Mouse (Mus musculus) cerebellum, adult 9-10 months (tissue): Measurements from ENCODE around the gene Ntrk2.

Source experiments
- DNase-seq: peaks from one replicate; pipeline ENCODE4 v3.0.0; 2022

Gene Ntrk2

DNA sequence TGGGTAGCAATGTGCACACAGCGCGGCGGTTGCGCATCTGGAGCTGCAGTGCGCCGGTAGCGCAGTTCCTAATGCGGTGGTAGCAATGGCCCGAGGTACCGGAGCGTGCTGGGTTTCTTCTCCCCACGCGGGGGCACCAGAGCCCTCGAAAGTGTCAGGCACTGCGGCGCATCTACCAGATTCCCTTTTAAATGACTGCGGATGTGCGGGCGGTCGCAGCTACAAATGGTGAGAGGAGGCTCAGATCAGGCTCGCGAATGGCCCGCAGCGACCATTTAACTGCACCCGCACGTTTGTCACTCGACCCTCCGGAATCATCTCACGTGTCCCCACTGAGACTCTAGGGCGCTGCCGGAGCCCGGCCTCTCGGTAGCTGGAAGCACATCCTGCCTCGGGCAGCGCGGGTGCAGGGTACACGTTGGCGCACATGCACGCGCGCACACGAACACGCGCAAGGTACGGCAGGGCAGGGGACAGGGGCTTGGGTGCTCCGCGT lies at the start of gene Ntrk2:
Gene Ntrk2, plus strand, starts transcription at position 173 of the 496 bp plus-strand sequence.
- peak; percentile 94 for DNase-seq

DNA sequence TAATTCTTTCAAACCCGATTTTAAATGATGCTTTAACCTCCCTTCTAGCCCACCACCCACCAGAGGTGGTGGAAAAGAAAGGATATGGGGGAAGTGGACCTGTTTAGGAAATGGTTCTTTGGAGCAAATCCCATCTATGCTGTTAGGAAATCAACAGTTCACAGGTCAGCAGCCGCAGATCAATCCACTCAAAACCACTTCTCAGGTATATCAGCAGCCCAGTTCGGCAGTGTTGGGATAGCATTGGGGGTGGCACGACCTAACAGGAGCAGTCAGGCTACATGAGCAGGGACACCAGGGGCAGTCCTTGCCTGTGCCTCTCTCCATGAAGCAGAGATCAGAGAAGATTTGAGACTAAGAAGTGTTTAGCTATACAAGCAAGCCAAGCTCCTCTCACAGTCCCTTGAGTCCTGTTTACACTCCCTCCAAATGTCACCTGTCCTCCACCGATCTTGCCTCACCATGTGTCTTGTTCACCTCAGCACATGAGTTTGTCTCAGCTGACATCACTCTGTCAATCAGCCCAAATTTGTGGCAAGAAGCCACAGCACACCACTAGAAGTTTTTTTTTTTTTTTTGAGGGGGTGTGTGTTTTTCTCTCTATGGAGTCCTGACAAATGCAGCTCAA lies 45.3 kb upstream of the Ntrk2 start:
- DNase-seq = no peak

DNA sequence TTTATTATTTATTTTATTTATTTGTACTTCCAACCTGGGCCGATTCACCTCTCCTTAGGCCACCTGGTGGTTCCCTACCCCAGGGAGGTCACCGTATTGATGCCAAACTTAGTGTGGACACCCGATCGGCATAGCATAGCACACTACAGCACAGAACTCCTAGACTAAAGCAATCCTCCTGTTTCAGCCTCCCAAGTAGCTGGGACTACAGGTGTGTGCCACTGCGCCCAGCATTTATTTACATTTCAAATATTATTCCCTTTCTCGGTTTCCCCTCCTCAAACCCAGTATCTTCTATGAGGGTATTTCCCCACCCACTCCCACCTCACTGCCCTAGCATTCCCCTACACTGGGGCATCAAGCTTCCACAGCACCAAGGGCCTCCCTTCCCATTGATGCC lies 38.1 kb upstream of the Ntrk2 start:
- no peak for DNase-seq

DNA sequence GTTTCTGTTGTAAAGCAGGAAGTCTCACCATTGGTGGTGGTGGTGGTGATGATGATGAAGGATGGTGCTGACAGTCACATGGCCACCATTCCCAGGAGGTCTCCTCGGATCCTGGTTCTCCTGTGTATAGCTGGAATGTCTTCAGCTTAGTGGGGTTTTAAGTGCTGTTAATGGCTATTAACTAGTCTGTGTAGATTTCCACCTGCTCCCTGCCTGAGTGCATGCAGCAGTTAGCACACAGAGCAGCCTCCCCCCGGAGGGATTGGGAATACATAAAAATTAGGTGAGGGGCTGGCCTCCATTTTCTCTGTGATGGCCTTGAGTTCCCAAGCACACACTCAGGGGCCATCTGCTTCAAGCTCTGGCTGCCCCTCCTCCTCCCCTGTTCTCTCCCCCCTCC lies 36.9 kb upstream of the Ntrk2 start:
- no peak for DNase-seq

DNA sequence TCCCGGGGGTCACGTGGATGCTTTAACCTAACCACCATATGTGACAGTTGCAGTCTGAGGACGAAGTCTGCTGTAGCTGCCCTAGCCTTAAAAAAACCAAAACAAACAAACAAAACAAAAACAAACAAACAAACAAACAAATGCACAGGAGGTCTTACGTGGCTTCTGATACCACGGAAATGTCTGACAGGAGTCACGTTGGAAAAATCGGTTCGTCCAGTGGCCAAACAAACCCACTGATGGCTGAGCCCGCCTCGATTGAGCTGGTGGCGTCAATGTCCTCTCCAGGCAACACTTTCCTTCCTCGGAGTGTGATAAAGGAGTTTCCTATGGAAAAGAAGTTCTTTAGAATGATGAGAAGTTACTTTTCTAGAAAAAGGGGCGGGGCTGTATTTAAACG lies 27.1 kb upstream of the Ntrk2 start:
- DNase-seq = no peak

DNA sequence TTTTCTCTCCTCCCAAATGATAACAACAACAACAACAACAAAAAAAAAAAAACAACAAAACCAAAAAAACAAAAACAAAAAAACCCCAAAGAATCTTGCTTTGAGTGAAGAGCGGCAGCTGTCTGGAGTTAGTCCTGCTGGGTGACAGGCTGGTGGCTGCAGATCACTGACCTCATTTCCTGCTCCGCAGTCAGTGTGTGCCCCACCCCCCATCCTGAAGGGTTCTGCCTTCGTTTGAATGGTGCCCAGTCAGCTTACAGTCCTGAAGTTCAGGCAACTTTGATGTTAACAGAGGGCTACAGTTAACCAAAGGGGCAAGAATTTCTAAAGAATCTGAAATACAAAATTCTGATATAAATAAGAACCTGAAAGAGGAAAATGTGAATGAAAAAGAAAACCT lies 19.9 kb upstream of the Ntrk2 start:
- peak; percentile 79 for DNase-seq

DNA sequence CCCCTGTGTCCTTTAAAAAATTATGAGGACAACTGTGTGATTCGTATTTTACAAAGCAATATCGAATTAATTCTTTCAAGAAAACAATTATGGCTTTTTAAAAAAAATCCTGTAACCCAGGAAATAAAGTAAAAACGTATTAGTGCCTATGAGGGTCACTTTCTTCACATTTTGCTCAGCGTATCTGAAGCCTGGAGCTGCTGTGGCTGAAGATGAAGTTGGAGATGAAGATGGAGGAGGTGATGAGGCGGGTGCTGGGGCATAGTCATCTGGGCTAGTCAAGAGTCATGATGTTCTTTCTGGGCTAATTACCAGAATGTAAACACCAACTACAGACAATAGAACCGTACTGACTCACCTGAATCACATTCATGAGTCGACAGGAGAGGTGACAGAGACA lies 15.6 kb upstream of the Ntrk2 start:
- no peak for DNase-seq

DNA sequence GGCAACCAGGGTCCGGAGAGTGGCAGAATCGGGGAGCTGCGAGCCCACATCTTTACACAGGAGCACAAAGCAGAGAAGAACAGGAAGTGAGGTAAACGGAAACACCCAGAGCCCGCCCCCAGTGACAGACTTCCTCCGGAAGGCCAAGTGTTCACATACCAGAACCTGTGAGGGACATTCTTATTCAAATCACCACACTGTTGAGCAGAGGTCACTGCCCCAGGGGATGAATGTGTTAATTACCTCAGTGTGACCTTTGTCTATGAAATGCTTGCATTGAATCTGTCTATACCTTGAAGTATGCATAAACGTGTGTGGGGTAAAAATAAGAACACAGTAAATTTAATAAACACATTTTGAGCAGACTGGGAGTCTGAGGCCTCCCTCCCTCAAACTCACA lies 9.0 kb upstream of the Ntrk2 start:
- DNase-seq = no peak

DNA sequence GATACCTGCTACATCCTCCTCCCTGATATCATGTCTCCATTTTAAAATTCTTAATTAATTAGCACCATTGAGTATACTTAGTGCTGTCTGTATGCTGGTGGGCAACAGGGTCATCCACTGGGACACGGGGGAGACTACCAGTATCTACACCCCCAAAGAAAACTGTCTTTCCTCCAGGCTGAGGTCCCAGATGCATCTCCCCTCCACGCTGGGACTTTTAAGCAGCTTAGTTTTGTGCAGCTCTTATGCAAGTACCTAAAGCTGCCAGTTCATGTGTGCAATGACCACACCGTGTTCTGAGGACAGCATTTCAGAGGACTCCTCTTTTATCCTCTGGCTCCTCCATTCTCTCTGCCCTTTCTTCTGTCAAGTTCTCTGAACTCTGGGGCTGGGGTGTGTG lies 5.1 kb upstream of the Ntrk2 start:
- DNase-seq = no peak

DNA sequence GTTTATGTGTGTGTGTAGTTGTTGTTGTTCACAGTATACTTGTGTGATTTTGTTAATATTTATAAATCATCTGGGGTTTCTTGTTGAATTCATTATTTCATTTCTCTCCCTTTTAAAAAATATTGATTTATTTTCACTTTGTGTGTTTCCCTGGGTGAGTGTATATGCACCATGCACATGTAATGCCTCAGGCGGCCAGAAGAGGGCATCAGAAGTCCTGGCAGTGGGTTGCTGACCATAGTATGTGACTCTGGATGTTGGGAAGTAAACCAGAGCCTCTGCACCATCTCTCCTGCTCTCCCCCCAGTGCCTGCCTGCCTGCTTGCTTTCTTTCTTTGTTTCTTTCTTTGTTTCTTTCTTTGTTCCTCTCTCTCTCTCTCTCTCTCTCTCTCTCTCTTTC lies 2.5 kb upstream of the Ntrk2 start:
- no peak for DNase-seq

DNA sequence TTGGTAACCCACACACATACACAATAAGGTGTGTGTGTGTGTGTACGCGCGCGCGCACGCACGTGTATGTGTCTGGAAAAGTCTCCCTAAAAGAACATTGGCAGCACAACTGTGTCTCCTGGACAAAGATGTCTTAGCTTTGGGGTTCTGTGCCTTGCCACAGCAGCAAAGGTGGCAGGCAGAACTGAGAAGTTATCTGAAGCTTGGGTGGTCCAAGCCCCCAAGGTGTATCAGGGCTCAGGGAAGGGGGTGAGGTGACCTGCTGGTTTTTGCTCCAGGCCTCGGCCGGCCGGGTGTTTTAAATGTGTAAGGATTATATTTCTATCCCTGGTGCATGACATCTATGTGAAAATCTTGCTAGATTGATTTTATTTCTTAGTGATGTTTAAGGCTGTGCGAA lies 536 bp upstream of the Ntrk2 start:
- no peak for DNase-seq

DNA sequence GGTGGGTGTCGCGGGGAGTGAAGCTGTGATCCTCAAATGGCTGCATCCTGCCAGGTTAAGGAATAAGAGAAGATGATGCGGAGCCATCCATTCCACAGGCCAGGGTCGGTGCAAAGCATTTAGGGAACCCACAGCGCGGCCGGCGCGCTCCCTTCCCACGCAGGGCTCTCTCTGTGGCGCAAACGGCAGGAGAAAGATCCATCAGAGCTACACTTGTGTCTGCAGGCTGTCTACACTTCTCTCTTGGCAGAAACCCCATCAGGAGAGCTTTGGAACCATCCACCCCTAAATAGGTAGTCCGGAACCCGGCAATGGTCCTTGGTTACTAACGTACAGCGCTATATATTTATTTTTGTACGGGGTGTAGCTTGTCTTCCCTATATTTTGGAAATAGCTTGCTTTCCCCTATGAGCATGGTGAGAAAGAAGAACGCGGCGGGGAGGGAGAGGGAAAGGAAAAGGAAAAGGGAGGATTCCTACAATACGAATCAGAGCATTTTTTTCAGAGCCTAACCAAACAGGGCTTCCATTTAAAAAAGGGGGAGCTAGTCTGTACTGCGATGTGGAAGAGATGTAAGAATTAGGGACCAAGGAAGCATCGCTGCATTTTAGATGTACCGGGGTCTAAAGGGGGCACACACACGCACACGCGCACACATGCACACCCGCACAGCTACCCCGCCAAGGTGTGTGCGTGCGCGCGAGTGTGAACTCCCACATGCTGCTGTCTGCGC lies 693 bp downstream of the Ntrk2 start:
- DNase-seq = peak; percentile 81

DNA sequence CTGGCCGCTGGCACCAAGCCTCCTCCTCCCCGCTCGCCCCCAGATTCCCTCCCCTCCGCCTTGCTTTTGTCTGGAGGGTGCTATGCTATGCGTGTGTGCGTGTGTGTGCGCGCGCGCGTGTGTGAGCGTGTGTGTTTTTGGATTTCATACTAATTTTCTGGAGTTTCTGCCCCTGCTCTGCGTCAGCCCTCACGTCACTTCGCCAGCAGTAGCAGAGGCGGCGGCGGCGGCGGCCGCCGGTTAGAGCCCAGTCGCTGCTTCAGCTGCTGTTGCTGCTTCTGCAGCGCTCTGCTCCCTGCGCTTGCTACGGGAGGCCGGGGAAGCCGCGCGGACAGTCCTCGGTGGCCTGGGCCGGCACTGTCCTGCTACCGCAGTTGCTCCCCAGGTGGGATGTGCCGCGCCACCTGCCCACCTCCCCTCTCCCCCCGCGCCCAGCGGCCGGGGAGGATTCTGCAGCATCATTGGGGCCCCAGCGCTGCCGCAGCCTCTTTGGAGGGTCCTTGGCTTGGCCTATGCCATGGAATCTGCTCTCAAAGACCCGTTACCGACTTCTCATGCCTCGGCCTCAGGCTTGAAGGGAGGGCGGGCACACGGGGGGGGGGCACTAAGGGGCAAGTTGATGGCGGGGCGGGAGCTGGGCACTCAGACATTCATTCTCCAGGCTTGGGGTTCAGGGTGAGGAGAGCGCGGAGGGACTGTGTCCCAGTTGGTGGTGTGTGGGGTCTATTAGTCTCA lies 1.4 kb downstream of the Ntrk2 start:
- peak; percentile 87 for DNase-seq

DNA sequence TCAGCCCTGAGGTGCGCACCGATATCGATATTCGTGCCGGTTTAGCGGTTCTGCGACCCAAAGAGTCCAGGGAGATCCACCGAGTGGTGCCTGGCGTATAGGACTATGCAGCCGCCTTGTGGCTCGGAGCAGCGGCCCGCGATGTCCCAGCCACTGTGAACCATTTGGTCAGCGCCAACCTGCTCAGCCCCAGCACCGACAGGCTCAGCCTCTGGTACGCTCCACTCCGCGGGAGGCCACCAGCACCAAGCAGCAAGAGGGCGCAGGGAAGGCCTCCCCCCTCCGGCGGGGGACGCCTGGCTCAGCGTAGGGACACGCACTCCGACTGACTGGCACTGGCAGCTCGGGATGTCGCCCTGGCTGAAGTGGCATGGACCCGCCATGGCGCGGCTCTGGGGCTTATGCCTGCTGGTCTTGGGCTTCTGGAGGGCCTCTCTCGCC lies 2.0 kb downstream of the Ntrk2 start:
- peak; percentile 80 for DNase-seq

DNA sequence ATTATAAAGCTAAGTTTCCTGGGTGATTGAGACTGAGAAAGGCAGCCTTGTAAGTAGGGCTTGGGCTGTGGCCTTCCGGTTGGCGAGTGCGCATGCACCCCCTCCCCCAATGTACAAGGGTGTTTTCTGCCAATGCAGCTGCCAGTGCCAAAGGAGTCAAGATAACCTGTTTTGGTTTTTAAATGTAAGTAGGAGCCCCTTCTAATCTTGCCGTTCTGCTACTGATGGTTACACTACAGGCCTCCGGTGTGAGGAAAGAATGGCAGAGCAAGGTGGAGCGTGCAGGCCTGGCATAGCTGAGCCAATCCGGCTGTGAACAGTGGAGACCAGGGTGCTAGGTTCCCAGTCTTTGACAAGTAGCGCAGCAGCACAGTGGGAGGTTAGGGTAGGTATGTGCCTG lies 3.6 kb downstream of the Ntrk2 start:
- DNase-seq = peak; percentile 79

DNA sequence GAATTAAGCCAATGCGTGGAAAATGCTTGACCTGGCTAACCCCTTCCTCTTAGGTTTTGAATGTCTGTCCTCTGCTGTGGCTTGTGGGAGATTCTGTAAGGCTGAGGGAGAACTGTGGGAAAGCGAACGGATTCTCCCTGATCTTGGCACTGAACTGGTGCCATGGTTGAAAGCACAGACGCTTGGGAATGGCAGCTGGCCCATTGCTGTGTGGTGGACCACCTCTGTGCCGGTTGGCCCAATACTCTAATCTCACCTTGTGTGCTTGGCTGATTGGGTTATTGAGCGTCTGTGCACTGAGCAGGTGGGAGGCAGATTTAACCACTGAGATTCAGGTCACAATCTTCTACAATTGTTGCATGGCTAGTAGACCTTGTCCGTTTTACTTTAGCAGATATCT lies 18.4 kb downstream of the Ntrk2 start:
- peak; percentile 66 for DNase-seq

DNA sequence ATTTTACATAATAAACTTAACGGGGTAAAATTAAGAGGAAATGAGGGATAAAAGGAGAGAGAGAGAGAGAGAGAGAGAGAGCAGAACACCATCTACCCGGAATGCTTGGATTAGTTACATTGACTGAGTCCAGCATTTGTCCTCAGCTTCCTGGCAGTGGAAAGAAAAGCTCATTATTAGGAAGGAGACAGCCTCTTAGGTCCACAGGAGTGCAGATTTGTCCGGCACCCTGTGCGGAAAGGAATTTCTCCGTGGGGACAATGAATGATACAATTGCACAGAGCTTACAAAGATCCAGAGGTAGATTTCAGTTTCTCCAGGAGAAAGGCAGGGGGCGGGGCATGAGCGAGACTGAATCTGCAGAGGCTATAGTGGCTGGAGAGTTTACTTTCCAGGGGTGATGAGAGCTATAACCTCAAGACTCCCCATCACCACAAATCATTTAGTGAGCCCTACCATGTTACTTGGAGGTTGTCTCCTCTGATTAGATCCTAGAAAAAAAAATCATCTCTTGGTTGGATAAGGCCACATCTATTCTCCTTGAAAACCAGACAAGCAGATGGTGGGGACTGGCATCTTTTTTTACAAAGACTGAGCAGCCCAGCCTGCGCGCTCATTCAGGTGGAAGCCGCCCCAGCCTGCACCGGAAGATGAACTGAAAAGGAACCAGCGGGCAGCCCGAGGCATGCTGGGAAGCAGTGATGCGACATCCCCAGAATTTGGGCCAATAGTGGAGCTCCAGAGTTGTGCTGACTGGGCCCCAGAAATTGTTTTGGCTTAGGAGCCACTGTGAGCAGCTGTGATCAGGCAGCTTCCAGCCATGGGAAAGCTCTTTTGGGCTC lies 20.2 kb downstream of the Ntrk2 start:
- DNase-seq = peak; percentile 86

DNA sequence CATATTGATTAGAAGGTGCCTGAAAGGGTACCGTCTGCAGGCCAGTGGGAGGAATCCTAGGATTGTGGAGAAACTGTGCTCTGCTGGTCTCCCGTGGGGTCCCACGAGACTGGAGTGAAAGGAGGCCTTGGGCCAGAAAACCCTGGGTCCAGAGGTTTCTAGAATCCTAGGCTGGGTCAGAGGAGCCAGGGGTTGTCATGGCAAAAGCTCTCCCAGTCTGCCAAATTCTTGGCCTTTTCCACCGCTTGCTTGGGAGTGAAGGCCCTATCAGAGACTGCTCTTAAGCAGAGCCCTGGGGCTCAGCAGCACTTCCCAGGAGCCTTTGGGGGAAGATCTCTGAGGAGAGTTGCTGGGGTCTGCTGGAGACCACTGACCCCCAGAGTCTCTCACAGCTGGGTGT lies 25.6 kb downstream of the Ntrk2 start:
- no peak for DNase-seq

DNA sequence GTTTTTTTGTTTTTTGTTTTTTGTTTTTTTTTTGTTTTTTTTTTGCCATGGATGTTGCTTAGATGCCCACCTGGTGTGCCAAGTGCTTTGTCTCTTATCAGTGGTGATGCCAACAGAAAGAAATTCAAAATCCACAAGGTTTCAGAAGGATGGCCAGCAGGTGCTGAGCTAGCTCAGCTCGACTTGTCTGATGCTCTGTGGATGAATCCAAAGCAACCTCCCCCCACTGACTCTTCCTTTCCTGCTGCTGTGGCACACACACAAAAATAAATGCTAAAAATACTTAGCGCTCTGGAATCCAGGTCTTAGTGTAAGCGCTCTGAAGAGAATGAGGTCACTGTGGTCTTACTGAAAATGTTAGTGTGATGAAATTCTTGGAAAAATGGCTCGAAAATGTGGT lies 28.4 kb downstream of the Ntrk2 start:
- peak; percentile 82 for DNase-seq

DNA sequence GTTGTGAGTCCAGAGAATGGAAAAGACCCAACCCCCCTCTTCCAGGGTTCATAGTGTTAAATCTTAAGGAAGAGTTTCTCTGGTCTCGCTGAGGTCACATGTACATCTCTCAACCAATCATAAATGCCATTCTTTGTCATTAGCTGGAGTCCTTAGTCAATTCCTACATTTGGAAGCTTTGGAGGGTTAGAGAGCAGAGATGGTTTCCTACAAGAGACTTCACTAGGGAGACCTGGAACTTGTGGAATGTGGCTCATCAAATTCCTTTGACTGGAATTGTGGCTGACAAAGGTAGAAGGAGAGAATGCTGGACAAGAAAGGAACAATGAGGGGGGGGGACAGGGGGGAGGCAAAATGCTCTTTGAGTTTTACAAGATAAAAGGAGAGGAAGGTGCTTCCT lies 30.5 kb downstream of the Ntrk2 start:
- DNase-seq = no peak

DNA sequence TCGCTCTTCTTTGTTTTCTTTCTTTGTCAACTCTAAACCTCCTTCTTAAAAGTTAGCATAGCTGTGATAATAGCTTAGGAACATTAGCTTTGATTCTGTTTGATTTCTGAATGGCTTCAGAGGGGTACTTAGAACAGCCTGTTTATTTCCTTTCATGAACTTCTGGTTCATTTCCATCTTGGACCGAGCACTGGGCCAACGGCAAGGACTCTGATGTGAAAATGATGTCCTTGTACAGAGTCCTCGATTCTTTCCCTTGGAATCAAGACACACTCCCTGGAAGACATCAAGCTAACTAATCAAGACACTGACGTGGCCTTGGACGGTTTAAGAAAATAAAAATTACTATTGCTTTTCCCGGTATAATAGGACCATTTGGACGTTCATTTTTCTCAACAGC lies 31.7 kb downstream of the Ntrk2 start:
- DNase-seq = no peak

DNA sequence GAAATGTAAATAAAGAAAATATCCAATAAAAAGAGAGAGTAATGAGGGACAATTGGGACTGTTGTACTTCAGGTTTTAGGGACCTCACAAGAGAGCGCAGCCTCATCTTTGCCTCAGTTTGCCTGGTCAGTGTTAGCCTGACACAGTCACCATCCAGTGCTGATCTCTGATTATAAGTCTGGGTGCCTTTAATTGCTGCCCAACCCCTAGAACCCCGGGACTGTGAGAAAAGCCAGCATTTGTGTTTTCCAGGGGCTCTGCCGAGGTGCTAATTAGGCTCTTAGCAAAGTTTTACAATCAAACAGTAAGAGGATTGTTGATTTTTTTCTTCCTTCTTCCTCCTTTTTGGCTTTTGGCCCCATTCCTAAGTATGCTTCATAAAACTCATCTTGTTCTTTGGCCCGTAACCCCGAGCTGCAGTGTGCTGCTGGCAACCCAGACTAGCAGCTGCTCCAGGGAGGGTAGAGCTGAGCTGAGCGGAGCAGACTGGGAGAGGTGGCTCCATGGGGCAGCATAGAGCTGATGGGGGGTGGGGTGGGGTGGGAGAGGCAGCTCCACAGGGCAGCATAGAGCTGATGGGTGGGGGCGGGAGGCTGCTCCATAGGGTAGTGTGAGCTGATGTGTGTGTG lies 34.5 kb downstream of the Ntrk2 start:
- DNase-seq = peak; percentile 66

DNA sequence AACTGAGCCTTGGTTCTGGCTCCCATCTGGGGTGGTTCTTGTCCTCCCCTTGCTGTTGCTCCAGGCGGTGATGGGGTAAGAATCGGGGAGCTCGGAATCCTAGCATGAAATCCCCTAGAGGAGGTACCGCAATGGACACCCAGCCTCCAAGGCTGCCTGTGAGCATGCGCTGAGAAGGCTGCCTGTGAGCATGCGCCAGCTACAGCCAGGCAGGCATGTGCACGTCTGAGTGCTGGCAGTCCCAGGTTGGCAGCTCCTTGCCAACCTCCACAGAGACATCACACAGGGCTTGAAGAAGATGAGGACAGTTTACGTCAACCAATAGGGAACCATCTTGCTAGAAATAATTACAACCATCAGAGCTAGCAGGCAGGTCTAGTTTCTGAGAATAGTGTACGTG lies 37.5 kb downstream of the Ntrk2 start:
- peak; percentile 63 for DNase-seq
